Mouse (Mus musculus) E14TG2a.4 (cell line): ENCODE data around the gene Oas1h.

Source experiments
- CTCF ChIP-seq: conservative IDR thresholded peaks from 2 replicates; pipeline ENCODE4 v1.5.1; 2014; ENCODE audit warnings: low read length
- NANOG ChIP-seq: IDR thresholded peaks from 2 replicates; pipeline ENCODE4 v1.6.1; 2014; ENCODE audit warnings: borderline replicate concordance, low read length, mixed read lengths
- POU5F1 ChIP-seq: IDR thresholded peaks from 2 replicates; pipeline ENCODE4 v1.6.1; 2014; ENCODE audit warnings: low read length, borderline replicate concordance

- no peak for TF ChIP-seq CTCF
- TF ChIP-seq NANOG: peak; percentile 67
- no peak for TF ChIP-seq POU5F1
Measured at GRCm38 (mm10) chr5:120908196-120908920, 47.1 kb downstream of the Oas1h start.
